Mouse (Mus musculus) heart, postnatal 25 days (tissue): Measurements from ENCODE around the gene Slc11a2. TPM values are rescaled to one million over a fixed set of nuclear protein-coding genes. Genes with fewer than 3 reads are reported as not detected.
A peak's percentile ranks its signal among the peaks of the same experiment; 100 is the strongest.
"Not testable (repeated sequence)": the region's sequence is repeated elsewhere in the genome, so short reads cannot be mapped to it uniquely, and the experiment has no call there.

ENCODE experiments used
- DNase-seq: peaks from one replicate; pipeline ENCODE4 v3.0.0; 2022; ENCODE audit warnings: low spot score
- intact Hi-C: fragments of 180-260 bp; cut with DNase I; formaldehyde crosslinking; loops from one replicate; pipeline ENCODE4 v1.15.1; 2025
- total RNA-seq, 2 experiments: library from RNA; stranded (reverse); gene quantifications; 2 replicates each; pipeline ENCODE4 v1.2.3; 2021

The Slc11a2 gene
- total RNA-seq, 2 experiments from 2014 or later, result 52.6 to 56.9 TPM

DNA sequence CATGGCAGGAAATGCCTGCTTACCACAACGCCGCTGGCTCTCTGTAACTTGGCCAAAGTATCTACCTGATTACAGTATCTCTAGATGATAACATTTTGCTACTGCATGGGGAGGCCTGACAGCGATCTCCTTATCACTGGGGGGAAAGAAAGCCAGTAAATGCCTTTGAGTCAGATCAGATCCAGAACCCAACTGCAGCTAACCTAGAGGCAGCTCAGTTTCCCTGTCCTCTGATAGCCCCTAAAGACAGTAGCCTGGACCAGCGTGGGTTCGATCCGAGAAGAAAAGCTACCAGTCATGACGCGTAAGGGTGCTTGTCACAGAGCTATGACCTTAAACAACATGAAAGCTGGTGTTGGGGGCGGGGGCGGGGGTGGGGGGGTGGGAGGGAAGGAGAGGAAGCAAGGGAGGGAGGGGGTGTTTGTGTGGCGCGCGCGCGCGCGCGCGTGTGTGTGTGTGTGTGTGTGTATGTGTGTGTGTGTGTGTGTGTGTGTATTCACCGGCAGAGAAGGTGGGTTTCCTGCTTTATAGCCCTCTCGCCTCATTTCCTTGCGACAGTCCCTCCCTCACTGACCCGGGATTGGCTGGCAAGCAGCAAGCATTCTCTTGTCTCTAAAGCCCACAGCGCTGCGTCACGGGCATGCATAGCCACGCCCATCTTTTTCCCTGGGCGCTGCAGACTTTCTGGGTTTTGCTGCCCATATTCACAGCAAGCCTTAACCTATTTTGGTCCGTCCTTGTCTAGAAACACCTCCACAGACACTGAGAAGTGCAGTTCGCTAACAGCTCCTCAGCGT, 18.5 kb upstream of the Slc11a2 start:
- intact Hi-C loops, result no loop called here

DNA sequence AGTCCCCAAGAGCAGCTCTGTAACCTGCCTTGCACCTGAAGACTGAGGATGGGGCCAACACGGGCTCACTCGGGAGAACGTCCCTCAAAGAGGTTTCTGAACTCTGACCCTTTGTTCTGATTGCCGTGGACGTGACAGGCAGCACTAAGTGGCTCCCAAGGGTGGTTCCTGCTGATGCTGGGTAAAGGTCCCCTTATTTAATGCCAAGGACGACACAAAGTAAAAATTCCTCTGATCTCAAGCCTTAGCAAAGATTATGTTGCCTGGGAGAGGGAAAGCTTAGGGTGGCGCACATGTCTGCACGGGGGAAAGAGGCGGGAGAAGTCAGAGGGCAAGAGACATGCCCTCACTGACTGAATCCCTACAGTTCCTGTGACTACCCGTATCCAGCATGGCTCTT, 11.6 kb upstream of the Slc11a2 start:
- no peak for DNase-seq
- intact Hi-C loops, result no loop called here

More for the DNA sequence above, 18.5 kb upstream of the Slc11a2 start:
- DNase-seq, result peak; percentile 74

DNA sequence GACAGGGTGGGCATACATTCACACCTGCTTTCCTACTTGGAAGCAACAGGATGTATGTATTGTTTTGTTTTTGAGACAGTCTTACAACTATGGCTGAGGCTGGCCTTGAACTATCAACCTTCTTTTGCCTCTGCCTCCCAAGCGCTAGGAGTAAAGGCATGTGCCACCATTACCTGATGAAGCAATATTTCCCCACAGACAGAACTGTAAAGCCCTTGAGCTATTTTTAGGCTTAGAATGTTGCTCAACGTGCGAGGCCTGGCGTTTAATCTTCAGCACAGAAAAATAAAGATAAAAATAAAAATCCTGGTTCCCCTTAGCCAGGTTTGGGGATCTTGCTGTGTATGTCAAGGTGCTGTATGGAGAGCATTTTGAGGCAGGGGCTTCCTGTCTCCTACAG, 11.2 kb upstream of the Slc11a2 start:
- DNase-seq, result no peak
- intact Hi-C loops, result no loop called here

DNA sequence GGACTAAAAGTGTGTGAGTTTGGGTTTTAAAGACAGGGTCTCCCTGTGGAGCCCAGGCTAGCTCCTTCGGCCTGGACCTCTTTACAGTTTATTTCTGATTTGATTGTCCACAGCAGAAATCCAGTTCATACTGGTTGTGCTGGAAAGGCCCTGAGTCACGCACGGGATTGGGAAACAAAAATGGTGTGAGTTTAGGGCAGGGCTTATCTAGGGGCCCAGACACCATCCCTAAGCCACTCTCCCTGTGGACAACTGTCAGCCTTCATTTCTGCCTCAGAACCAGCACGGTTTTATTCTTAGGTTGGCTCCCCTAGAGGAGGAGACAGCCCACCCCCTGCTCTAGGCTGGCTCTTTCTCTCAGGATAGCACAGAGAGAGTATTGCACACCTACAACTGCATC, 8.4 kb upstream of the Slc11a2 start:
- intact Hi-C loops, result no loop called here
- no peak for DNase-seq

DNA sequence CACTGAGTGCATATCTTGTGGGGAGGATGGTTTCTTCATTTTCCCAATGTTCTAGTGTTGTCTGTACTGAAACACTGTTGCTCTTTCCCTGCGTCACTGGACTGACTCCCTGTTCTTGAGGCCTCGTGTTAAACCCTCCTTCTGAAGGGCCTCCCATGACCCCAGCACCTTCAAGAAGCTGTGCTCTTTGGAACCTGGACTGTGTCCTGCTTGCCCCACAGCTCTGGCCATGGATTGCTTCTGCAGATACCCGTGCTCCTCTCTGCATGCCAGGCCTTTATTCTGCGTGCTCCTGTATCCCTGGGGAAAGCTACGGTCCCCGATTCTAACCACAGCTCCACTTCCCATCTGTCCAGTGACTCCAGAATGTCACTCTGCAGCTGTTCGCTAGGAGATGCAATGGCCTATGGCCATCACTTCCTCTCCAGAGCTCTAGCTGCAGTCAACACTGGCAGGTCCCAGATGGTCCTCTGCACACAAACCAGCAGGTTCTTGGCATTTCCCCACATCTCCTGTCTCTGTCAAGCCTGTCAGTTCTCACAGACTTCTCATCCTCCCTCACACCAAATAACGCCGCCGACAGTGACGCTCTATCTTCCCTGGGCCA, 5.2 kb upstream of the Slc11a2 start:
- intact Hi-C loops, result no loop called here
- DNase-seq, result no peak

DNA sequence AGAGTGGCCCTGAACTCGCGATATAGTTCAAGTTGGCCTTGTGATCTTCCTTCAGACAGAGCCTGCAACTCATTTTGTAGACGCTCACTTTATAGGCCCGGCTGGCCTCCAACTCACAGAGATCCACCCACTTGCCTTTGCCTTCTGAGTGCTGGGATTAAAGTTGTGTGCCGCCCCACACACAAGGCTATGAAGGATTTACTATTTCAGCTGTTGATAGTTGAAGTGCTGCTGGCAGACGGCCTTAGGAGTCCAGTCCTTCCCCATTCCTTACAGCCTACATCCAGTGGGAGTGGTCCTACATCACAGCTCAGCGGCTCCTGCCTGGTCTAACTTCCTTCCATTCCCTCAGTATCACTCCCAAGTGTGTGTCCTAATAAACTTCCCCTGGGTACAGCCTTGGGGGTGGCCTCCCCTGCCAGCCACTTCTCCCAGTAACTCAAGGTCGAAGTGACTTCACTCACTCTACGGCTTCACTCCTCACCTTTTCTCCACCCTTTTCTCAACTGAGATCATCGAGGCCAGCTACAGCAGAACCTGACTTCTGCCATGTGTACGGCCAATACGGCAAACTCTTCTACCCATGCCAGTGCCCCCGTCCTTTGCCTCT, 3.5 kb upstream of the Slc11a2 start:
- no peak for DNase-seq
- intact Hi-C loops, result no loop called here

DNA sequence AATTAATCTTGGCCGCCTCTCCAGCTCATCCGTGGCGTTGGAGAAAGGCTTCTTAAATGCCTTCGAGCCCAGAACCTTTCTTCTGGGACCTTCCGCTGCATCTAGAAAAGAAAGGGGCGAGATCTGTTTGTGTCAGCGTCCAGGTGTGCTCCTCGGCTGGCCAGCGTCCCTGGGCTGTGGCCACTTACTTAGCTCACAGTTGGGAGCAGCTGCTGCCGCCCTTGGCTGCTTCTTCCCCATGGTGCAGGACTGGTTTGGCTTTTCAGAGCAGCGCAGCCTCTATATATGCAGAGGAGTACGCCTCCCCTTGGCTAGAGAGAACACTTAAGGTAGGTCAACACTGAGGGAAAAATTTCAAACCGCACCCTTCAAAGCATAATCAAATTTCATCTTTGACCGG, 956 bp downstream of the Slc11a2 start:
- intact Hi-C loops, result loop anchor here (5.0 kb wide), 1 partner anchor 33 kb away; no protein-coding TSS in a partner anchor
- DNase-seq, result no peak

DNA sequence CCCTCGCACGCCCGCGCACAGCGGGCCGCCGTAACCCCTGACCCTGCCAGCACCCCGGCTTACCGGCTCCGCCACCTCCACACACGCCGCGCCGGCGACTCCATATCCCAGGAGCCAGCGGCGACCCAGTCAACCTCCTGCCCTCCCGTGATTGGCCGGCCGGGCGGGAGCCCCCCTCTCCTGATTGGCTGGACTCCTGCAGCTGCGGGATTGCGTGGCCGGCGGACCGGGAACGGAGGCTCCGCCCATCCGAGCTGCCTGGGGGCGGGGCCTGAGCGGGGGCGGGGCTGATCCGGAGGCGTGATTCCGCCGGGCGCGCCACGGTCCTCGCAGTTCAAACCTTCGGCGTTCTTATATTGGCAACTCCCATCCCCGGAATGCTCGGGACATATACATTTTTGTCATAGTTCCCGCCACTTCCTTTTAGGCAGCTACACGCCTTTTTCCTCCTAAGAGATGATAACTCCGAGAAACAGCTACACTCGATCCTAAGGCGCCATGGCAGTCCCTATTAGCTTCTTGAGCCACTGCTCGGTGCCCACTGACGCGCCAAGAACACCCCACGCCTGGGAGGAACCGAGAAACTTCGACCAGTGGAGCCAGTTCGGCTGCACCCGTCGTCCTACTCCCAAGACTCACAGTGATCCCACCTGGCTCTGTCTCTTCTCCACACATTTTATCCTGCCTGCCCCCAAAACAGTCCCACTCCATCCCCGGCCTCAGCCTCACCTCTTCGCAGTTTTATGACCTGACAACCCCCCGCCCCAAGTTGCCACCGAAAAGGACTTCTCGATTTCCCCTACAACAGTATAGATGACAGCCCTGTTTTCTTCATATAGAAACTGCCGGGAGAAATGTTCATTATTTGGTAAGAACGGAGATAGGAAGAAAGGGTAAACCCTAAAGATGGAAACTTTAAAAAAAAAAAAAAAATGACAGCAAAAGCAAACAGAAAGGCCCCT, 1.7 kb downstream of the Slc11a2 start:
- intact Hi-C loops, result loop anchor here (5.0 kb wide), 1 partner anchor 34 kb away; no protein-coding TSS in a partner anchor
- DNase-seq, result peak; percentile 94

DNA sequence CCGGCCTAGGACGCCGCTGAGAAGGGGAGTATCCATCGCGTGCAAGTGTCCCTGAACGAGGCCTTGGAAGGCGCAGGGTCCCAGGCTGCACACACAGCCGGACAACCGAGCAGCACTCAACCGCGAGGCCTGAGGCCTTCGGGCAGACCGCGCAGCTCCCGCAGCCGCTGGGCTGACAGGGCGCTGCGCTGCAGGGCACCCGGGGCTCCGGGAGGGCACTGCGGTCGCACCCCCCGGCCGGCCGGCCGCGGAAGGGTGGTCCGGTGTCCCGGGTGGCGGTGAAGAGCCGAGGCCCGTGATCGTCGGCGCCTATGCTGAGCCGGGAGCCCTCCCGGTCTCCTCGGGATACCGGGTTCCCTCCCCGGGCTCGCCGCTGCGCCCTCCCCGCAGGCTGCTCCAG, 2.4 kb downstream of the Slc11a2 start:
- intact Hi-C loops, result loop anchor here (5.0 kb wide), 1 partner anchor 35 kb away; no protein-coding TSS in a partner anchor
- DNase-seq, result no peak

DNA sequence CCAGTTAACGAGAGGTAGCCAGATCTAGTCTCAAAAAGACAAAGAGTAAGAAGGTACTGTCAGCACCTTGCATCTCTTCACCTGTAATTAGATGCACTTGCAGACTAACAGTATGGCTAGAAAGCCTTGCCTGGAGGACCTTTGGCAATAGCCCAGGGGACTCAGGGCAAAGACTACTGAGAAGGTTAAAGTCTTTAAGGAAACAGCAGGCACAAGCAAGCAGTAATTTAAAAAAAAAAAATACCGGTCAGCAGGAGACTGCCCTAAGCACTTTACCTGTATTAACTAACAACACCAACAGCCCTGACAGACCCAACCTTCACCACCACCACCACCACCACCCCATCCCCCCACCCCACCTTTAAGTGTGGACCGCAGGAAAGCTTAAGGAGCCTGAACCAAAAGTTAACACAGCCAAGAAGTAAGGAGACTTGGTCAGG, 3.1 kb downstream of the Slc11a2 start, which contains the start of gene Gm5475:
TSS of gene Gm5475 (plus strand) at position 390 of the 440 bp plus-strand sequence.
- DNase-seq, result not testable (repeated sequence)
- intact Hi-C loops, result loop anchor here (5.0 kb wide), 1 partner anchor 36 kb away; no protein-coding TSS in a partner anchor

DNA sequence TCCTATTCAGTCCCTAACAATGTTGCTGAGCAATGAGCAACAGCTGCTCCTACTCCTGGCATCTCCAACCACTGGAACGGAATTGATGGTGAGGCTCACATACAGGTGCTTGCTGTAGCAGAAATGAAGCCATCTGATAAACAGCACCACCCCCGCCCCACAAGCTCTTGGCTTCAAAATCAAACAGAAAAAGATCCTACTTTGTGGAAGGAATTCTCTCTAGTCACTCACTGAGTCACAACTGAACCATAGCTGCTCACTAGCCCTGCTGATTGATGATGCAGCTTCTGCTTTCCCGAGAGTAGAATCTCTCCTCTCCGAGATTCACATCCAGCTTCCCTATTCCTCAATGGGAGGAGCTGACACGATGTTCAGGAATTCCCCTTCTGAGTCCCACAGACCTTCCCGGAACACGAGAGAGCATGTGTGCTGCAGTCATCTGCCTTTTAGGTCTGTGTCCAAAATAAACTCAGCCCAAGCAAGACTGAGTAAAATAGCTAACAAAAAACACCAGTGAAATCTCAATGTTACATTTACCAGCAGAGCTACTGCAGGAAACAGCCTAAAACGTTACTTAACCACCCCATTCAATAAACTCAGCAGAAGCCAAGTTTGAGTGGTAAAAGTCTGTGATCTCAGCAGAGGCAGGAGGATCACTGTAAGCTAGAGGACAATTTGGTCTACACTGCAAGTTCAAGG, 3.7 kb downstream of the Slc11a2 start:
- DNase-seq, result peak; percentile 9
- intact Hi-C loops, result loop anchor here (5.0 kb wide), 1 partner anchor 36 kb away; no protein-coding TSS in a partner anchor

DNA sequence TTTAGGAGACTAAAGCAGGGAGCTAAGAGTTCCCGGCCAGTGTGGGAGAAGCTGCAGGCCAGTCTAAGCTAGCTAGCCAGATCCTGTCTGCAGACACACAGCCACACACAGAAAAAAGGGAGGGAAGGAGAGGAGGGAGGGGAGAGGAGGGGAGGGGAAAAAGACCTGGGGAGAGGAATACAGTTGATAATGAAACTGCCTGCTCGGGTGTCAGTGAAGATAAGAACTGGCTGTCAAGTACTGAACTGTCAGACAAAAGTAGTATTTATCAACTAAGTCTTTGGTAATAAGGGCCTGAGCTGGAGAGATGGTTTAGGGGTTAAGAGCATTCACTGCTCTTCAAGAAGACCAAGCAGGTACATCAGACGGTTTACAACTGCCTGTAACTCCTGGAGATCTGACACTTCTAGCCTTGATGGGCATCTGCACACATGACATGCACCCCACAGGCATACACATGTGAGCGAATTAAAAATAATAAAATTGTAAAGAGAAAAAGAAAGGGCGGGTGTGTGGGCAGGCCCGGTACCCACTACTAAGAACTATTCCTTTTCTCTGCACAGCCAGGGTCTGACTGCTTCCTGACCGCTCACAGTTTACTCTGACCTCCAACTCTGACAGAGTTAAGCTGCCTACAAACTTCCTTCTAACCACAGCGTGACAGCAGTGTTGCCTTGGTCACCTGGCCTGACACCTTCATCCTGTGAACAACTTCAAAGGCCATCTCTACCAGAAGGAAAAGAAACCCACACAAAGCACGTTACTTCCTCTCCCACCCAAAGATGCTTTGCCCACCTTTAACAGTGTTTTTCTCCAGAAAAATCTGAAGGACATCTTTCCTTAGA, 4.7 kb downstream of the Slc11a2 start:
- intact Hi-C loops, result loop anchor here (5.0 kb wide), 1 partner anchor 37 kb away; no protein-coding TSS in a partner anchor
- no peak for DNase-seq

DNA sequence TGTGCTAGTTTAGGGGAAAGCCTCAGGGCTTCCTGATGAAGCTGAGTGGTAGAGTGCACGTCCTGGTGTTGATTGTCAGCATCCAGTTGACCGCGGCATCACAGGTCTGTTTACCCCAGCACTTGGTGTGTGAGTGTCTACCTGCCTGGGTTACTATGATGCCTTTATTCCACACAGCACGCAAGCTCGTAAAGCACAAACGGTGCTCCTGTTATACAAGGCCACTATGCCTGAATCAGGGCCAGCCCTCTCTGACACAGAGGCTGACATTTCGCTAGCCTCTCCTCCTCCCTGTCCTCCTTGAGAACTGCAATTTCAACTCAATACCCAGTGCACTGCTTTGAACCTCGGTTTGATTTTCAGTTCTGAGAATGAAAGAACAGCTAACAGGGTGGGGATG, 5.6 kb downstream of the Slc11a2 start:
- intact Hi-C loops, result no loop called here
- no peak for DNase-seq

DNA sequence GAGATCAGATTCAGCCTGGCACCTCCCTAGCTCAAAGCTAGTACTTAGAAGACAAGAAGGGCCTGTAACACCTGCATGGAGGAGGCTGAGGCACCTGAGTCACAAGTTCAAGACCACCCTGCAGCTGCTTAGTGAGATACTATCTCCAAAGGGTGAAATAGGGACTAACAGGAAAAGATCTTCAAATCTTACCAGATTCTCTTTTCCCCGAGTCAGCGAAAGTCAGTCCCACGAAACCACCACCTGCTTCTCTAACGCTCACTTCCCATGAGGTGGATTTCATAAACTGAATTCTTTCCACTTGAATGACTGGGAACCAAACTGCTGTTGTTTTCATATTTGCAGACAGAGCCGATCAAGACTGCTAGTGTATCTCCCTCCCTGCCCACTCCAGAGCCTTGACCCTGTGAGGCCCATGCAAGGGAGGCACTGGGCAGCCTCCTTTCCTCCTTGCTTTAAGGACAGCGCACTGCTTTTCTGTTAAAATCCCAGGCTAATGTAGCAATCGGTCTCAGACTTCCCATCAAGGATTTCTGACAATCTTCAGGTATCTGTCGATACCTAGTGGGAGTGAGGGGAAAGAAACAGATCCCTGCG, 6.9 kb downstream of the Slc11a2 start:
- intact Hi-C loops, result no loop called here
- no peak for DNase-seq

DNA sequence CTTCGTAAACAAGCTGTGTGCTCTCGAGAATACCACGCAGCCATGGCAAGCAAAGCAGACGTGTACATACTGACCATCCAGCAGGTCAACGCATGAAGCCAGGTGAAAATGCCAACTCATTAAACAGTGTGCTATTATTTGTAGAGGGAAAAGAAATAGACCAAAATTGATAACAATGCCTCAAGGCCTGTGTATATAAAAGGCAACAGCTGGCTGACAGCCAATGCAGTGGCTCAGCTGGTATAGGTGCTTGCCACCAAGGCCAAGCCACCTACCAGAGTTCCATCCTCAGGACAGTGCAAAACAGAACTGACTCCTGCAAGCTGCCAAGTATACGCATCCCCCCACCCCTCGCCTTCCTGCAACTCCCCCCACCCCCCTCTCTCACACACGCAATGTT, 9.2 kb downstream of the Slc11a2 start:
- intact Hi-C loops, result no loop called here
- DNase-seq, result no peak

DNA sequence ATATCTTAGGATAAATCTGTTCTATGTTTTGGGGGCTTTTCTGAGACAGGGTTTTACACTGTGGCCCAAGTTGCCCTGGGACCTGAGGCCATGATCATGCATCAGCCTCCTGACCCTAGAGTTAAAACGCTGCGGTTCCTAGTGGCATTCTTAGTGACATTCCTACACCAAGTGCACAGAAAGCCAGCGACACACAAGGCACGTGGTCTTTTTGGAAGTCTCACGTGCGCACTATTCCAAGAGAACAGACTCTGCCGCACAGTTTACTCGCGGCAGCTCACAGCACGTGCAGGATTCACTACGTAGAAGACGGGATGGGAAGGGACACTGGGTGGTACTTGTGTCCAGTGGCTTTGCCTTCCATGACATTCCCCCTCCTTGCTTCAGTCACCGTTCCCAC, 9.9 kb downstream of the Slc11a2 start:
- DNase-seq, result no peak
- intact Hi-C loops, result no loop called here

DNA sequence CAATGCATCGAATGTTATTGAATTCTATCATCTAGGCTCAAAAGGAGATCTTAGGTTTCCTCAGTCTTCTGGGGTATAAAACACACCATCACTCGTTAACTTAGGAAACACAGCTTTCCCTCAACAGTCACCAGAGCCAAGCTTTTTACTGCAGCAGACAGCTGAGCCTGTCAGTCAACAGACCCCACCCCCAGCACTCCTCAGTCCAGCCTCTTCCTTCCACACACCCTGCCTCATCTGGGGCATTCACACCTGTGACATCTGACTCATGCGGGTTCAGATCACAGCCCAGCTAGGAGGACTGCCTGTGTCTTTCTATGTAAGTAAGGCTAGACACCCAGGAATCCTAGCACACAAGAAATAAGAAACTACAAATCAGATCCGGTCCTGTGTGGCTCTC, 10.9 kb downstream of the Slc11a2 start:
- no peak for DNase-seq
- intact Hi-C loops, result no loop called here

DNA sequence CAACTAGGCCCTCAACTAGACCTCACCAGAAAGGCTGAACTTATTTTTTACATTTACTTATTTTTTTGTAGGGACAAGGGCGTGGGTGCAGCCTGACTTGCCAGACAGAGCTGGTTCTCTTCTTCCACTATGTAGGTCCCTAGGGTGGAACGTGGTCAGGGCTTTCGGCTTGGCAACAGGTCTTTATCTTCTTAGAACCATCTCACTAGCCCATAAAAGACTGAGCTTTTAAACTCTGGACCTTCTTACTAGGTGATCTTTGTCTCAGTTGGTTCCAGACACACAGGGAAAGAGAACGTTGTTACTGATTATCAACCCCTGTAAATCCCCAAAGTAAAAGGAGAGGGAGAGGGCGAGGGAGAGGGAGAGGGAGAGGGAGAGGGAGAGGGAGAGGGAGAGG, 11.6 kb downstream of the Slc11a2 start:
- DNase-seq, result no peak
- intact Hi-C loops, result no loop called here
